Mouse (Mus musculus): ENCODE results near the gene Ctdspl2.

Gene Ctdspl2

DNA sequence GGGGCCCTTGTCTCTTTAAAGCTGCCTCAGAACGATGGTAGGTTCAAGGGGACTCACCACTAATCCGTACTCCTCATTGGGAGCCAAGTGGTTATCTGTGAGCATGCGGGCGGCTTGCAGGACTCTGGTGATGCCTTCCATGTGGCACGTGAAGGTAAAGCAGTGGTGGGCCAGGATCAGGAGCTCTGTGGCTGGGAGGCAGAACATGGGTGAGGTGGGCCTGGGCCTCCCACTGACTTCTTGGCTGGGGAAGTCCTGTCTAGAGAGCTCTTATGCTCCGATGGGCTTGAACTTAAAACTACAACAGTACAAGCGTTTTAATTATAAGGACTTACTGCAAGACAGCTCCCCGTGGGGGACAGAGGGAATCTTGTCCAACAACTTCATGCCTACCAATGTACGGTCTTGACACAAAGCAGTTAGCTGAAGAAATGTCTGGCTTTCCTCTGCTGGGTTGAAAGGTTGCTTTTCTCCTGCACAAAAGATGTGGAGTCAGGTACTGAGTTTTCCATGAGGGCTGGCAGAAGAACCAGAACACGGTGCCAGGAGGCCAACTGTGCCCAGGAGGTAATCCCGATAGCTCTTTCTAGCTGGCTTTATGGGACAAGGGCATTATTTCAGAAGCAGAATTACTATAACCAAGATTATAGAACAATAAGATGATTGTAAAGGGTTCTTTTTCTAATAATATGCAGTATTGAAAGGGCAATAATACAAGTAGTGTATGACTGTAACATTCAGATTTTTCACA lies 103.7 kb downstream of the Ctdspl2 start:
- DNase-seq (ENCODE audit: low spot score in 2 of 2) = no peak

Measured in spleen, postnatal 10 days (tissue).